Comparison of ENCODE assay signal across 24 mouse cellular contexts in the genomic region with DNA sequence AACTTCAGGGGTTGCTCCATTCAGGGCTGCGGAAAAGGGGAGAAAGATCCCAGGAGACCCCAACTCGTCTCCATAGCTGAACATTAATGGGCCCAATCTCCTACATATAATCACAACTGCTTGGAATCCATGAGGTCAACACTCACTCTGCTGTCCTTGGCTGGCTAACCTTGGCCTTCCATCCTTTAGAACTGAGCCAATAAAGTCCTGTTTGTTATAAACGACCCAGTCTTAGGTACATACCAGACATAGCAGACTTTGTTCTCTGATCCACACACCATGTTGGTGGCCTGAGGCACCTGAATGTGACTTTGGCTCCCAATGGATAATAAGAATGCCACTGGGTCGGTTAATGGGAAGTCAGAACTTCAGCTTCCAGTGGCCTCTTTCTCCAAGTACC.
DNase-seq lines count a peak whose midpoint lies in the region; ATAC-seq and TF ChIP-seq lines count a peak whose summit lies in the region.
"Had no signal": no experiment of that assay in that cellular context is flagged by ENCODE, and none has a peak within 500 bp of the region (broad histone marks: within the 10 kb centered on the region; RNA-seq: fewer than 3 reads in every experiment).

No protein-coding gene starts in this region.

- H3K4me1 ChIP-seq in kidney, embryonic 14.5 days (ENCODE audit: control insufficient read depth, insufficient read depth, low read length): no peaks in the 10 kb centered on the region; the same call in 1 of the 2 replicates
- H3K4me1 ChIP-seq in liver, postnatal 0 days (ENCODE audit: insufficient read depth): peaks cover 6% of the 10 kb centered on the region; the same call in 1 of the 2 replicates
- no peaks in the 10 kb centered on the region for H3K4me1 ChIP-seq in liver, embryonic 11.5 days (replicated peaks; ENCODE audit: control insufficient read depth, insufficient read depth, low read length)
- H3K4me1 ChIP-seq: embryonic facial prominence, embryonic 10.5 days; embryonic facial prominence, embryonic 12.5 days; forebrain, embryonic 13.5 days; forebrain, embryonic 15.5 days had no signal

- WGBS in kidney, embryonic 14.5 days: 71% methylated on average over 4 of the region's 4 CpGs
- WGBS in liver, postnatal 0 days (ENCODE audit: insufficient replicate concordance): 63% methylated on average over 4 of the region's 4 CpGs
- 71% methylated on average over 4 of the region's 4 CpGs for WGBS in liver, embryonic 11.5 days

- H3K4me2 ChIP-seq in kidney, embryonic 14.5 days (replicated peaks; ENCODE audit: low read depth, low read length): no peak overlapping the region
- H3K4me2 ChIP-seq in liver, postnatal 0 days (ENCODE audit: low read depth, low read length): no peak overlapping the region
- no peak overlapping the region for H3K4me2 ChIP-seq in liver, embryonic 11.5 days
- H3K4me2 ChIP-seq: embryonic facial prominence, embryonic 12.5 days; forebrain, embryonic 13.5 days; forebrain, embryonic 15.5 days had no signal

- no peak for ATAC-seq in kidney, embryonic 14.5 days (ENCODE audit: low FRiP score, low TSS enrichment)
- ATAC-seq in liver, postnatal 0 days: peak; percentile 66
- ATAC-seq in liver, embryonic 11.5 days (replicated peaks; ENCODE audit: low FRiP score): no peak
- ATAC-seq: activated CD4-positive, CD25-positive, alpha-beta regulatory T cell, adult 4 months; CD4-positive, CD25-positive, alpha-beta regulatory T cell, adult 4 months; forebrain, embryonic 13.5 days; forebrain, embryonic 15.5 days; Patski had no signal

- H3K27me3 ChIP-seq in kidney, embryonic 14.5 days (ENCODE audit: control insufficient read depth, insufficient read depth, low read length): no peaks in the 10 kb centered on the region
- H3K27me3 ChIP-seq in liver, postnatal 0 days (ENCODE audit: insufficient read depth, low read length): no peaks in the 10 kb centered on the region
- no peaks in the 10 kb centered on the region for H3K27me3 ChIP-seq in liver, embryonic 11.5 days (replicated peaks; ENCODE audit: control insufficient read depth, insufficient read depth, low read length)
- H3K27me3 ChIP-seq: CH12.LX; embryonic facial prominence, embryonic 12.5 days; forebrain, embryonic 13.5 days; forebrain, embryonic 15.5 days; Patski had no signal

- H3K9me3 ChIP-seq in kidney, embryonic 14.5 days (ENCODE audit: control insufficient read depth, low read length): no peaks in the 10 kb centered on the region
- no peaks in the 10 kb centered on the region for H3K9me3 ChIP-seq in liver, postnatal 0 days (ENCODE audit: low read length)
- no peaks in the 10 kb centered on the region for H3K9me3 ChIP-seq in liver, embryonic 11.5 days (ENCODE audit: control insufficient read depth, low read length)
- H3K9me3 ChIP-seq: embryonic facial prominence, embryonic 10.5 days; embryonic facial prominence, embryonic 12.5 days; forebrain, embryonic 13.5 days; forebrain, embryonic 15.5 days had no signal

- no peak for TF ChIP-seq EP300 in liver, postnatal 0 days (IDR thresholded peaks at IDR 0.05; ENCODE audit: low read depth)

- H3K36me3 ChIP-seq in kidney, embryonic 14.5 days (ENCODE audit: control insufficient read depth, insufficient read depth, low read length): no peaks in the 10 kb centered on the region
- H3K36me3 ChIP-seq in liver, postnatal 0 days (replicated peaks; ENCODE audit: insufficient read depth, low read length): no peaks in the 10 kb centered on the region
- no peaks in the 10 kb centered on the region for H3K36me3 ChIP-seq in liver, embryonic 11.5 days (ENCODE audit: control insufficient read depth, insufficient read depth, low read length)
- H3K36me3 ChIP-seq: embryonic facial prominence, embryonic 10.5 days; embryonic facial prominence, embryonic 12.5 days; forebrain, embryonic 15.5 days; G1E had no signal

- no peak overlapping the region for H3K27ac ChIP-seq in kidney, embryonic 14.5 days (ENCODE audit: low read depth, low read length)
- no peak overlapping the region for H3K27ac ChIP-seq in liver, postnatal 0 days (ENCODE audit: low read depth)
- H3K27ac ChIP-seq in liver, embryonic 11.5 days (ENCODE audit: low read depth, low read length): no peak overlapping the region
- H3K27ac ChIP-seq: embryonic facial prominence, embryonic 10.5 days; embryonic facial prominence, embryonic 12.5 days; forebrain, embryonic 13.5 days; forebrain, embryonic 15.5 days had no signal

- no peak overlapping the region for H3K4me3 ChIP-seq in kidney, embryonic 14.5 days (ENCODE audit: low read length)
- H3K4me3 ChIP-seq in liver, postnatal 0 days (ENCODE audit: low read depth, low read length): no peak overlapping the region
- no peak overlapping the region for H3K4me3 ChIP-seq in liver, embryonic 11.5 days (ENCODE audit: low read depth, low read length)
- H3K4me3 ChIP-seq: embryonic facial prominence, embryonic 10.5 days; embryonic facial prominence, embryonic 12.5 days; forebrain, embryonic 13.5 days; forebrain, embryonic 15.5 days had no signal

- peak; percentile 24 for DNase-seq in adrenal gland, adult 2 months
- DNase-seq in adrenal gland, postnatal 25 days: no peak
- peak; percentile 34 for DNase-seq in kidney, adult 11 months
- DNase-seq in kidney, adult 9 months: peak; percentile 18
- no peak for DNase-seq in kidney, postnatal 4 days
- no peak for DNase-seq in liver, postnatal 0 days
- DNase-seq in liver, embryonic 11.5 days (ENCODE audit: low spot score): no peak
- DNase-seq: adrenal gland, postnatal 10 days; B cell, adult 2 months; cerebellum, adult 11-12 months; cerebellum, adult 2 months; cerebellum, adult 9-10 months; cerebellum, postnatal 10 days; cerebellum, postnatal 25 days had no signal

- TF ChIP-seq CTCF in liver, postnatal 0 days (IDR thresholded peaks at IDR 0.05; ENCODE audit: low read depth): no peak

- no peak overlapping the region for H3K9ac ChIP-seq in kidney, embryonic 14.5 days (ENCODE audit: low read depth, low read length)
- H3K9ac ChIP-seq in liver, postnatal 0 days (replicated peaks): no peak overlapping the region
- no peak overlapping the region for H3K9ac ChIP-seq in liver, embryonic 11.5 days (ENCODE audit: low read depth, low read length)
- H3K9ac ChIP-seq: embryonic facial prominence, embryonic 12.5 days; forebrain, embryonic 13.5 days; forebrain, embryonic 15.5 days had no signal

Comparison
In these comparisons a context has a peak if more than half of its experiments do, and no peak if none do; other contexts are left out.
1. DNase-seq: peak in adrenal gland, adult 2 months (single experiment), kidney, adult 11 months (single experiment) and kidney, adult 9 months (single experiment); none in adrenal gland, postnatal 25 days (single experiment), kidney, postnatal 4 days (0 of 2), liver, postnatal 0 days (single experiment) and liver, embryonic 11.5 days (single experiment).